In the genomic region with DNA sequence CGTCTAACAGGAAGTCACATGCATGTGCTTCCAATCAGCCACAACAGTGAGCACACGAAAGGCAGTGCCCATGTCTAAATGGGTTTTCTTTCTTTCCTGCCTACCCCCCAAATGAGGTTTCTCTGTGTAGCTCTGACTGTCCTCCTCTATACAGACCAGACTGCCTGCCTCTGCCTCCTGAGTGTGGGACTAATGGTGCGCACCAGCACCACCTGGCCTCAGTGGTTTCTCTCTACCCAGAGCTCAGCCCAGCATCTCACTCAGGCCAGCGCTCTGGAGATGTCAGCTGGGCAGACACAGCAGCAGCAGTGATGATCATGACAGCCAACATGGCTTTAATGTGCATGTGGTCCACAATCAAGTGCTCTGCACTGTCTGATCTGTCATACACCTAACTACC, we compare ENCODE assay signal across 25 mouse cellular contexts.
DNase-seq lines count a peak whose midpoint lies in the region; ATAC-seq and TF ChIP-seq lines count a peak whose summit lies in the region.
"Had no signal": no experiment of that assay in that cellular context is flagged by ENCODE, and none has a peak within 500 bp of the region (broad histone marks: within the 10 kb centered on the region; RNA-seq: fewer than 3 reads in every experiment).

No protein-coding gene starts in this region.

- peaks cover 11% of the 10 kb centered on the region; the same call in 1 of the 2 replicates for H3K36me3 ChIP-seq in hindbrain, embryonic 13.5 days
- no peaks in the 10 kb centered on the region for H3K36me3 ChIP-seq in hindbrain, embryonic 11.5 days (ENCODE audit: control insufficient read depth, insufficient read depth, low read length)
- H3K36me3 ChIP-seq in liver, embryonic 12.5 days = no peaks in the 10 kb centered on the region
- H3K36me3 ChIP-seq in liver, postnatal 0 days (replicated peaks; ENCODE audit: insufficient read depth, low read length) = no peaks in the 10 kb centered on the region; the same call in 1 of the 2 replicates
- no peaks in the 10 kb centered on the region for H3K36me3 ChIP-seq in midbrain, embryonic 13.5 days
- H3K36me3 ChIP-seq in midbrain, embryonic 14.5 days (ENCODE audit: control insufficient read depth, insufficient read depth, low read length) = no peaks in the 10 kb centered on the region
- H3K36me3 ChIP-seq: embryonic facial prominence, embryonic 13.5 days; forebrain, embryonic 15.5 days had no signal

- no peak overlapping the region for H3K4me3 ChIP-seq in hindbrain, embryonic 13.5 days
- no peak overlapping the region for H3K4me3 ChIP-seq in hindbrain, embryonic 11.5 days (ENCODE audit: low read depth, low read length)
- no peak overlapping the region for H3K4me3 ChIP-seq in liver, embryonic 12.5 days
- H3K4me3 ChIP-seq in liver, postnatal 0 days (ENCODE audit: low read depth, low read length) = no peak overlapping the region
- H3K4me3 ChIP-seq in midbrain, embryonic 13.5 days (replicated peaks) = no peak overlapping the region
- H3K4me3 ChIP-seq in midbrain, embryonic 14.5 days (replicated peaks; ENCODE audit: low read depth, low read length) = no peak overlapping the region
- H3K4me3 ChIP-seq: embryonic facial prominence, embryonic 13.5 days; erythroblast, embryonic 14.5 days; forebrain, embryonic 12.5 days; forebrain, embryonic 15.5 days; heart, embryonic 12.5 days; heart, embryonic 15.5 days had no signal

- TF ChIP-seq EP300 in liver, postnatal 0 days (IDR thresholded peaks at IDR 0.05; ENCODE audit: low read depth) = no peak

- no peak for TF ChIP-seq CTCF in liver, postnatal 0 days (IDR thresholded peaks at IDR 0.05; ENCODE audit: low read depth)

- no peak for DNase-seq in hindbrain, embryonic 11.5 days (ENCODE audit: low spot score)
- no peak for DNase-seq in liver, postnatal 0 days
- no peak for DNase-seq in midbrain, embryonic 14.5 days
- DNase-seq in right cerebral cortex, adult 18-20 months = no peak
- DNase-seq: adrenal gland, adult 2 months; adrenal gland, postnatal 14 days; cerebellum, adult 11 months; cerebellum, adult 2 months; cerebellum, adult 9-11 months; cerebellum, postnatal 25 days; gastrocnemius, postnatal 25 days; heart, adult 18-20 months; heart, postnatal 10 days; heart, postnatal 4 days had no signal

- ATAC-seq in hindbrain, embryonic 13.5 days (ENCODE audit: low FRiP score) = peak; percentile 22; the same call in 1 of the 2 replicates
- ATAC-seq in hindbrain, embryonic 11.5 days (ENCODE audit: low FRiP score) = no peak
- ATAC-seq in liver, embryonic 12.5 days = 0 out of 2 replicates have a peak, but pooled peaks have one; percentile 15
- no peak for ATAC-seq in liver, postnatal 0 days
- 0 out of 2 replicates have a peak, but pooled peaks have one; percentile 19 for ATAC-seq in midbrain, embryonic 13.5 days
- ATAC-seq in midbrain, embryonic 14.5 days (ENCODE audit: low FRiP score, low TSS enrichment) = no peak
- ATAC-seq: forebrain, embryonic 15.5 days; hindbrain, postnatal 0 days; inflammation-experienced regulatory T-cells, adult 6 months had no signal

- peaks cover 22% of the 10 kb centered on the region for H3K4me1 ChIP-seq in hindbrain, embryonic 13.5 days (replicated peaks)
- peaks cover 11% of the 10 kb centered on the region; the same call in 1 of the 2 replicates for H3K4me1 ChIP-seq in hindbrain, embryonic 11.5 days (replicated peaks; ENCODE audit: control insufficient read depth, insufficient read depth, low read length)
- H3K4me1 ChIP-seq in liver, embryonic 12.5 days = peaks cover 14% of the 10 kb centered on the region
- H3K4me1 ChIP-seq in liver, postnatal 0 days (ENCODE audit: insufficient read depth) = peaks cover 5% of the 10 kb centered on the region; the same call in 1 of the 2 replicates
- peaks cover 34% of the 10 kb centered on the region for H3K4me1 ChIP-seq in midbrain, embryonic 13.5 days (replicated peaks)
- H3K4me1 ChIP-seq in midbrain, embryonic 14.5 days (ENCODE audit: control insufficient read depth, insufficient read depth, low read length) = peaks cover 26% of the 10 kb centered on the region

- WGBS in hindbrain, embryonic 13.5 days = 86% methylated on average over 4 of the region's 4 CpGs
- WGBS in hindbrain, embryonic 11.5 days = 86% methylated on average over 4 of the region's 4 CpGs
- WGBS in liver, embryonic 12.5 days (ENCODE audit: insufficient replicate concordance) = 71% methylated on average over 4 of the region's 4 CpGs
- WGBS in liver, postnatal 0 days (ENCODE audit: insufficient replicate concordance) = 72% methylated on average over 4 of the region's 4 CpGs
- WGBS in midbrain, embryonic 13.5 days = 87% methylated on average over 4 of the region's 4 CpGs
- 91% methylated on average over 4 of the region's 4 CpGs for WGBS in midbrain, embryonic 14.5 days

- no peak overlapping the region for H3K4me2 ChIP-seq in hindbrain, embryonic 13.5 days
- no peak overlapping the region for H3K4me2 ChIP-seq in hindbrain, embryonic 11.5 days (replicated peaks; ENCODE audit: low read depth, low read length)
- no peak overlapping the region for H3K4me2 ChIP-seq in liver, embryonic 12.5 days
- H3K4me2 ChIP-seq in liver, postnatal 0 days (ENCODE audit: low read depth, low read length) = no peak overlapping the region
- H3K4me2 ChIP-seq in midbrain, embryonic 13.5 days (replicated peaks) = no peak overlapping the region
- no peak overlapping the region for H3K4me2 ChIP-seq in midbrain, embryonic 14.5 days (ENCODE audit: low read length)
- H3K4me2 ChIP-seq: embryonic facial prominence, embryonic 13.5 days; forebrain, embryonic 12.5 days; forebrain, embryonic 15.5 days; heart, embryonic 12.5 days; heart, embryonic 15.5 days had no signal

- H3K9me3 ChIP-seq in hindbrain, embryonic 13.5 days = no peaks in the 10 kb centered on the region
- H3K9me3 ChIP-seq in hindbrain, embryonic 11.5 days (ENCODE audit: control insufficient read depth, low read length) = no peaks in the 10 kb centered on the region
- no peaks in the 10 kb centered on the region for H3K9me3 ChIP-seq in liver, embryonic 12.5 days (replicated peaks)
- H3K9me3 ChIP-seq in liver, postnatal 0 days (ENCODE audit: low read length) = no peaks in the 10 kb centered on the region
- no peaks in the 10 kb centered on the region for H3K9me3 ChIP-seq in midbrain, embryonic 13.5 days
- no peaks in the 10 kb centered on the region for H3K9me3 ChIP-seq in midbrain, embryonic 14.5 days (ENCODE audit: control insufficient read depth, low read length)
- H3K9me3 ChIP-seq: embryonic facial prominence, embryonic 13.5 days; forebrain, embryonic 12.5 days; forebrain, embryonic 15.5 days; heart, embryonic 12.5 days; heart, embryonic 15.5 days had no signal

- no peak overlapping the region for H3K27ac ChIP-seq in hindbrain, embryonic 13.5 days
- no peak overlapping the region for H3K27ac ChIP-seq in hindbrain, embryonic 11.5 days (ENCODE audit: low read depth, low read length)
- no peak overlapping the region for H3K27ac ChIP-seq in liver, embryonic 12.5 days
- no peak overlapping the region for H3K27ac ChIP-seq in liver, postnatal 0 days (ENCODE audit: low read depth)
- H3K27ac ChIP-seq in midbrain, embryonic 13.5 days = no peak overlapping the region
- H3K27ac ChIP-seq in midbrain, embryonic 14.5 days (replicated peaks; ENCODE audit: low read depth, low read length) = no peak overlapping the region
- H3K27ac ChIP-seq: embryonic facial prominence, embryonic 13.5 days; forebrain, embryonic 12.5 days; forebrain, embryonic 15.5 days; heart, embryonic 15.5 days; hindbrain, postnatal 0 days had no signal

- no peak overlapping the region for H3K9ac ChIP-seq in hindbrain, embryonic 13.5 days
- H3K9ac ChIP-seq in hindbrain, embryonic 11.5 days (ENCODE audit: low read depth, low read length) = no peak overlapping the region
- no peak overlapping the region for H3K9ac ChIP-seq in liver, embryonic 12.5 days
- H3K9ac ChIP-seq in liver, postnatal 0 days (replicated peaks) = no peak overlapping the region
- H3K9ac ChIP-seq in midbrain, embryonic 13.5 days (replicated peaks) = no peak overlapping the region
- H3K9ac ChIP-seq in midbrain, embryonic 14.5 days (replicated peaks; ENCODE audit: low read length) = no peak overlapping the region
- H3K9ac ChIP-seq: embryonic facial prominence, embryonic 13.5 days; forebrain, embryonic 12.5 days; forebrain, embryonic 15.5 days; heart, embryonic 12.5 days; heart, embryonic 15.5 days had no signal

- no peaks in the 10 kb centered on the region for H3K27me3 ChIP-seq in hindbrain, embryonic 13.5 days
- H3K27me3 ChIP-seq in hindbrain, embryonic 11.5 days (ENCODE audit: control insufficient read depth, insufficient read depth, low read length) = no peaks in the 10 kb centered on the region
- H3K27me3 ChIP-seq in liver, embryonic 12.5 days (replicated peaks) = no peaks in the 10 kb centered on the region
- no peaks in the 10 kb centered on the region for H3K27me3 ChIP-seq in liver, postnatal 0 days (ENCODE audit: insufficient read depth, low read length)
- no peaks in the 10 kb centered on the region for H3K27me3 ChIP-seq in midbrain, embryonic 13.5 days
- H3K27me3 ChIP-seq in midbrain, embryonic 14.5 days (ENCODE audit: control insufficient read depth, insufficient read depth, low read length) = no peaks in the 10 kb centered on the region
- H3K27me3 ChIP-seq: embryonic facial prominence, embryonic 13.5 days; forebrain, embryonic 15.5 days; heart, embryonic 12.5 days; heart, embryonic 15.5 days had no signal

Comparison
In these comparisons a context has a peak if more than half of its experiments do, and no peak if none do; other contexts are left out.
1. ATAC-seq: peak in hindbrain, embryonic 13.5 days (single experiment), liver, embryonic 12.5 days (single experiment) and midbrain, embryonic 13.5 days (single experiment); none in hindbrain, embryonic 11.5 days (single experiment), liver, postnatal 0 days (single experiment) and midbrain, embryonic 14.5 days (single experiment).